Mouse (Mus musculus) layer of hippocampus, postnatal 25 days (tissue): ENCODE measurements around the gene Mink1. TPM values are rescaled to one million over a fixed set of nuclear protein-coding genes. Genes with fewer than 3 reads are reported as not detected.
"Not testable (repeated sequence)": the region's sequence is repeated elsewhere in the genome, so short reads cannot be mapped to it uniquely, and the experiment has no call there.

Experiments
- DNase-seq, 2 experiments: peaks; one replicate each; pipeline ENCODE4 v3.0.0; 2022; ENCODE audit warnings: mixed read lengths in 2 of 2, low spot score in 1 of 2; ENCODE audit errors: extremely low spot score in 1 of 2
- total RNA-seq, 2 experiments: library from RNA; stranded (reverse); gene quantifications; 2 replicates each; pipeline ENCODE4 v1.2.3; 2021

The Mink1 gene
- total RNA-seq, 2 experiments from 2014 or later = 434 to 488 TPM

- no peak for DNase-seq
These were observed 11.2 kb upstream of the Mink1 start for GRCm38 (mm10) chr11:70551526-70551925.

GRCm38 (mm10) chr11:70553940-70554339 lies 8.7 kb upstream of the Mink1 start:
- no peak for DNase-seq

- DNase-seq = no peak
These were observed 5.1 kb upstream of the Mink1 start for GRCm38 (mm10) chr11:70557545-70557944.

- DNase-seq = no peak
These were observed 769 bp upstream of the Mink1 start for GRCm38 (mm10) chr11:70561937-70562286.

- DNase-seq = no peak
These were observed 351 bp downstream of the Mink1 start for GRCm38 (mm10) chr11:70562995-70563469.

GRCm38 (mm10) chr11:70563470-70564275 lies 992 bp downstream of the Mink1 start:
- DNase-seq = no peak

GRCm38 (mm10) chr11:70564276-70564873 lies 1.7 kb downstream of the Mink1 start:
- DNase-seq = no peak

GRCm38 (mm10) chr11:70566586-70566985 lies 3.9 kb downstream of the Mink1 start:
- DNase-seq = no peak

GRCm38 (mm10) chr11:70570614-70571013 lies 7.9 kb downstream of the Mink1 start:
- DNase-seq = not testable (repeated sequence)

- DNase-seq = no peak
These were observed 9.0 kb downstream of the Mink1 start for GRCm38 (mm10) chr11:70571641-70572040.

- DNase-seq = no peak
These were observed 9.7 kb downstream of the Mink1 start for GRCm38 (mm10) chr11:70572348-70572902.

- no peak for DNase-seq
These were observed 11.2 kb downstream of the Mink1 start for GRCm38 (mm10) chr11:70573872-70574271.

- no peak for DNase-seq
These were observed 14.5 kb downstream of the Mink1 start for GRCm38 (mm10) chr11:70577201-70577600.

- no peak for DNase-seq
These were observed 16.3 kb downstream of the Mink1 start for GRCm38 (mm10) chr11:70578962-70579361.

GRCm38 (mm10) chr11:70579710-70580357 lies 17.2 kb downstream of the Mink1 start:
- no peak for DNase-seq

GRCm38 (mm10) chr11:70580358-70580720 lies 17.7 kb downstream of the Mink1 start:
- no peak for DNase-seq

GRCm38 (mm10) chr11:70580921-70581320 lies 18.2 kb downstream of the Mink1 start:
- no peak for DNase-seq

- no peak for DNase-seq
These were observed 19.5 kb downstream of the Mink1 start for GRCm38 (mm10) chr11:70582196-70582595.

GRCm38 (mm10) chr11:70583022-70583714 lies 20.5 kb downstream of the Mink1 start:
- no peak for DNase-seq

GRCm38 (mm10) chr11:70583775-70584174 lies 21.1 kb downstream of the Mink1 start:
- DNase-seq = no peak

- DNase-seq = no peak
These were observed 22.8 kb downstream of the Mink1 start for GRCm38 (mm10) chr11:70585457-70585856.
